21 mouse cellular contexts compared by ENCODE assay signal in the genomic region with DNA sequence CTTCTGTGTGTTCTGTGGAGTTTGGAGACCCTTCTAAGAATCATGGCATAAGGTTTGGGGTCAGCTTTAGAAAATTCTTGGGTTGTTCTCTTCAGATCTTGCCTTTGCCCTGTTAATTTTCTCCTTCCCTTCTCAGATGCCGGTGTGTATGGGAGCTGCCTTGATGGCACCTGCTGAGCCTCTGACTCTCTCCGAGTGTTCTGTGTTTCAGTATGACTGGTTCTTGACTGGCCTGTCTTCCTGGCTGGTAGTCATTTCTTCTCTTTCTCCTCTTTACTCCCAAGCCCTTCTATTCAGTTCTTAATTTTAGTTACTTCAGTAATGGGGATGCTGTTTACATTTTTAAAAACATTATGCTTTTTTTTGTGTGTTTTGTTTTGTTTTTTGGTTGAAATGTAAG.
DNase-seq lines count a peak whose midpoint lies in the region; ATAC-seq and TF ChIP-seq lines count a peak whose summit lies in the region.
"Had no signal": no experiment of that assay in that cellular context is flagged by ENCODE, and none has a peak within 500 bp of the region (broad histone marks: within the 10 kb centered on the region; RNA-seq: fewer than 3 reads in every experiment).

No protein-coding gene starts in this region.

- TF ChIP-seq CTCF in left cerebral cortex, adult 2 months (IDR thresholded peaks at IDR 0.05), result no peak

- H3K36me3 ChIP-seq in kidney, embryonic 16.5 days (ENCODE audit: insufficient read depth, low read length), result peaks cover 9% of the 10 kb centered on the region; the same call in 1 of the 2 replicates
- H3K36me3 ChIP-seq: heart, embryonic 15.5 days; hindbrain, embryonic 12.5 days; hindbrain, embryonic 15.5 days; intestine, embryonic 15.5 days had no signal

- WGBS in kidney, embryonic 16.5 days, result 76% methylated on average over 2 of the region's 2 CpGs

- no peaks in the 10 kb centered on the region for H3K27me3 ChIP-seq in kidney, embryonic 16.5 days (ENCODE audit: insufficient read depth, low read length)
- H3K27me3 ChIP-seq: forebrain, embryonic 13.5 days; heart, embryonic 15.5 days; hindbrain, embryonic 12.5 days; hindbrain, embryonic 15.5 days; intestine, embryonic 15.5 days had no signal

- ATAC-seq in cerebellum, adult (ENCODE audit: insufficient number of reproducible peaks, low FRiP score, low TSS enrichment), result no peak
- no peak for ATAC-seq in kidney, embryonic 16.5 days (ENCODE audit: low FRiP score, low TSS enrichment)
- ATAC-seq: forebrain, embryonic 13.5 days; forebrain, embryonic 16.5 days; intestine, embryonic 15.5 days had no signal

- H3K4me2 ChIP-seq in kidney, embryonic 16.5 days (replicated peaks; ENCODE audit: low read depth, low read length), result no peak overlapping the region
- H3K4me2 ChIP-seq: forebrain, embryonic 13.5 days; heart, embryonic 11.5 days; heart, embryonic 15.5 days; hindbrain, embryonic 12.5 days; hindbrain, embryonic 15.5 days; intestine, embryonic 15.5 days had no signal

- no peak for DNase-seq in left cerebral cortex, adult 2 months (ENCODE audit: extremely low spot score in 1 of 2, low spot score in 2 of 2)
- DNase-seq in left cerebral cortex, adult 8-10 months (ENCODE audit: low spot score in 2 of 2), result no peak
- peak; percentile 32 for DNase-seq in CD4-positive helper T cell, adult 2 months (ENCODE audit: low read depth, low spot score)
- DNase-seq in induced T-regulatory cell, adult 2 months (ENCODE audit: low read depth), result peak; percentile 51
- DNase-seq: adrenal gland, adult 2 months; adrenal gland, postnatal 14 days; cerebellum, adult 11-12 months; cerebellum, adult 8-10 months; cerebellum, postnatal 14 days; gastrocnemius, postnatal 10 days; gastrocnemius, postnatal 36 days had no signal

- no peak overlapping the region for H3K9ac ChIP-seq in kidney, embryonic 16.5 days (replicated peaks; ENCODE audit: low read length)
- H3K9ac ChIP-seq: forebrain, embryonic 13.5 days; heart, embryonic 15.5 days; hindbrain, embryonic 12.5 days; hindbrain, embryonic 15.5 days; intestine, embryonic 15.5 days had no signal

- no peak overlapping the region for H3K4me3 ChIP-seq in left cerebral cortex, adult 2 months
- no peak overlapping the region for H3K4me3 ChIP-seq in kidney, embryonic 16.5 days (ENCODE audit: low read length)
- H3K4me3 ChIP-seq: forebrain, embryonic 10.5 days; forebrain, embryonic 13.5 days; heart, embryonic 15.5 days; hindbrain, embryonic 12.5 days; hindbrain, embryonic 15.5 days; intestine, embryonic 15.5 days had no signal

- 0 out of 2 replicates have a peak overlapping the region, but pooled peaks have one; percentile 8 for H3K27ac ChIP-seq in left cerebral cortex, adult 2 months
- no peak overlapping the region for H3K27ac ChIP-seq in kidney, embryonic 16.5 days (ENCODE audit: low read length)
- H3K27ac ChIP-seq: forebrain, embryonic 10.5 days; forebrain, embryonic 13.5 days; heart, embryonic 15.5 days; hindbrain, embryonic 12.5 days; hindbrain, embryonic 15.5 days; intestine, embryonic 15.5 days had no signal

- H3K9me3 ChIP-seq in kidney, embryonic 16.5 days (ENCODE audit: low read length), result no peaks in the 10 kb centered on the region; the same call in 1 of the 2 replicates
- H3K9me3 ChIP-seq: forebrain, embryonic 10.5 days; forebrain, embryonic 13.5 days; heart, embryonic 15.5 days; hindbrain, embryonic 12.5 days; hindbrain, embryonic 15.5 days; intestine, embryonic 15.5 days had no signal

- H3K4me1 ChIP-seq in kidney, embryonic 16.5 days (ENCODE audit: insufficient read depth, low read length), result peaks cover 29% of the 10 kb centered on the region

- intact Hi-C loops in left cerebral cortex, adult 2 months (cut with DNase I), result no loop called here

Comparison
In these comparisons a context has a peak if more than half of its experiments do, and no peak if none do; other contexts are left out.
1. DNase-seq: peak in CD4-positive helper T cell, adult 2 months (single experiment) and induced T-regulatory cell, adult 2 months (single experiment); none in left cerebral cortex, adult 2 months (0 of 2) and left cerebral cortex, adult 8-10 months (0 of 2).